Mouse (Mus musculus) thymus, adult 2 months (tissue): ENCODE measurements around the gene Hivep1. TPM values are rescaled to one million over a fixed set of nuclear protein-coding genes. Genes with fewer than 3 reads are reported as not detected.

Source experiments
- DNase-seq: peaks from one replicate; pipeline ENCODE4 v3.0.0; 2021
- H3K27ac ChIP-seq: fragments of 200-500 bp; 2 replicates; pipeline ENCODE4 v1.5.1; 2012; ENCODE audit warnings: low read length, control low read depth; ENCODE audit not compliant: control insufficient read depth, insufficient read depth
- H3K27me3 ChIP-seq: fragments of 200-500 bp; 2 replicates; pipeline ENCODE4 v1.6.1; 2012; ENCODE audit warnings: mild to moderate bottlenecking, low read length, moderate library complexity, mixed read lengths; ENCODE audit not compliant: control insufficient read depth, insufficient read depth
- H3K36me3 ChIP-seq: fragments of 200-500 bp; 2 replicates; pipeline ENCODE4 v1.6.1; 2012; ENCODE audit warnings: mild to moderate bottlenecking, low read length, moderate library complexity; ENCODE audit not compliant: control insufficient read depth, insufficient read depth
- H3K4me1 ChIP-seq: fragments of 200-500 bp; replicated peaks from 2 replicates; pipeline ENCODE4 v1.6.1; 2012; ENCODE audit warnings: low read length; ENCODE audit not compliant: control insufficient read depth, insufficient read depth
- H3K4me3 ChIP-seq: fragments of 200-500 bp; 2 replicates; pipeline ENCODE4 v1.5.1; 2012; ENCODE audit warnings: mild to moderate bottlenecking, low read length, control low read depth, moderate library complexity; ENCODE audit not compliant: control insufficient read depth, insufficient read depth
- CTCF ChIP-seq: fragments of 200-500 bp; IDR thresholded peaks from 2 replicates; pipeline ENCODE4 v1.5.1; 2012; ENCODE audit warnings: mild to moderate bottlenecking, control low read depth, low read length, moderate library complexity, borderline replicate concordance; ENCODE audit not compliant: control insufficient read depth, poor library complexity, insufficient read depth; ENCODE audit errors: extremely low read depth
- POLR2A ChIP-seq: fragments of 200-500 bp; IDR thresholded peaks from 2 replicates; pipeline ENCODE4 v1.6.1; 2012; ENCODE audit warnings: mild to moderate bottlenecking, low read length, control low read depth, moderate library complexity; ENCODE audit not compliant: control insufficient read depth, poor library complexity, insufficient read depth; ENCODE audit errors: extremely low read depth
- WGBS: fragments of 180-500 bp; shearing (Covaris S2); methylation state at CpG from one replicate; pipeline ENCODE4 v1.1.7; 2018; 5-methylcytosine and 5-hydroxymethylcytosine counted together
- polyA plus RNA-seq: library from polyadenylated mRNA; depleted of rRNA; stranded (reverse); fragments of >200 nt; gene quantifications from 2 replicates; pipeline ENCODE4 v1.2.3, GENCODE M21; 2012; rRNA removed

Hivep1 gene
- polyA plus RNA-seq, result 34.9 and 47.5 TPM in 2 replicates

- H3K36me3 ChIP-seq, result 0 out of 2 replicates have a peak, but pooled peaks cover 3% of the 10 kb centered on the region
- peak within 1 kb of the TSS; percentile 82 for H3K4me3 ChIP-seq
- peaks cover 5% of the 10 kb centered on the region for H3K4me1 ChIP-seq
- peak; percentile 68 for DNase-seq
- H3K27ac ChIP-seq, result peak within 1 kb of the TSS; percentile 51; the same call in 1 of the 2 replicates
- under 1% methylated on average over 97 of the region's 100 CpGs for WGBS
- no peaks in the 10 kb centered on the region for H3K27me3 ChIP-seq
- TF ChIP-seq CTCF, result peak; percentile 26; the same call in 1 of the 2 replicates
- TF ChIP-seq POLR2A, result no peak
Measured at GRCm38 (mm10) chr13:42051961-42052695, at the start of gene Hivep1. TSS of gene Hivep1 (plus strand) at chr13:42052021.

- H3K27me3 ChIP-seq, result no peaks in the 10 kb centered on the region
- no peak overlapping the region for H3K4me3 ChIP-seq
- H3K4me1 ChIP-seq, result no peaks in the 10 kb centered on the region
- WGBS, result 74% methylated on average over 10 of the region's 10 CpGs
- H3K27ac ChIP-seq, result no peak overlapping the region
- no peak for DNase-seq
- no peak for TF ChIP-seq CTCF
- H3K36me3 ChIP-seq, result no peaks in the 10 kb centered on the region
Measured at GRCm38 (mm10) chr13:42015484-42016045, 36.3 kb upstream of the Hivep1 start.

- Histone ChIP-seq H3K4me1 (no peaks in the 10 kb centered on the region), H3K4me3 (no peak overlapping the region), H3K36me3 (no peaks in the 10 kb centered on the region), H3K27ac (no peak overlapping the region), H3K27me3 (no peaks in the 10 kb centered on the region)
- 97% methylated on average over 5 of the region's 5 CpGs for WGBS
- TF ChIP-seq CTCF, result no peak
- TF ChIP-seq POLR2A, result no peak
- DNase-seq, result no peak
Measured at GRCm38 (mm10) chr13:42016218-42016617, 35.6 kb upstream of the Hivep1 start.

- Histone ChIP-seq H3K4me3 (no peak overlapping the region), H3K4me1 (no peaks in the 10 kb centered on the region), H3K27me3 (no peaks in the 10 kb centered on the region), H3K27ac (no peak overlapping the region), H3K36me3 (no peaks in the 10 kb centered on the region)
- WGBS, result 16% methylated on average over 2 of the region's 2 CpGs
- no peak for TF ChIP-seq POLR2A
- TF ChIP-seq CTCF, result no peak
- peak; percentile 16 for DNase-seq
Measured at GRCm38 (mm10) chr13:42018356-42018755, 33.5 kb upstream of the Hivep1 start.

DNA sequence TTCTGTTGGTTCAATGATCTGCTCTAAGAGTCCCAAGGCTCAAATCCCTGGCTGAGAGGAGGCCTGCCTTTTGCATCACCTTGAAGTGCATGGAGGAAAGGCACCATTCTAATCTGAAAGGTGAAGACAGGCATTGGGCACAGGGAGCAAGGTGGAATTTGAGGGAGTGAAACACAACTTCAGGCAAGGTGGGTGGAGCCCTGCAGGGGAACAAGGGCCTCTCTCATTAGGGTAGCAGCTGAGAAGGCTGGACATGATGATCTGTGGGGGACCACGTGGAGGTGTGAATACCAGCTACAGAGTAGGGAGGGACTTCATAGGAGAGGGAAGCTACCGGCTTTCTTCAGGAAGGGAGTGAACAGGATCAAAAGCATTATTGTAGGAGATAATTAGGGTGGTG, 10.6 kb upstream of the Hivep1 start:
- Histone ChIP-seq H3K27me3 (no peaks in the 10 kb centered on the region), H3K4me1 (no peaks in the 10 kb centered on the region), H3K27ac (no peak overlapping the region), H3K36me3 (no peaks in the 10 kb centered on the region), H3K4me3 (no peak overlapping the region)
- no peak for DNase-seq
- TF ChIP-seq CTCF (no peak), POLR2A (no peak)
- whole genome bisulfite sequencing, result 60% methylated on average over 2 of the region's 2 CpGs

GRCm38 (mm10) chr13:42043431-42043830, 8.4 kb upstream of the Hivep1 start:
- 95% methylated on average over 7 of the region's 7 CpGs for WGBS
- H3K4me3 ChIP-seq, result no peak overlapping the region
- TF ChIP-seq POLR2A (no peak), CTCF (no peak)
- no peak for DNase-seq
- H3K4me1 ChIP-seq, result no peaks in the 10 kb centered on the region
- H3K36me3 ChIP-seq, result no peaks in the 10 kb centered on the region
- H3K27ac ChIP-seq, result no peak overlapping the region
- no peaks in the 10 kb centered on the region for H3K27me3 ChIP-seq
